Mouse (Mus musculus) cortical plate, adult 2 months (tissue): ENCODE measurements at regions not wholly inside any gene's neighbourhood (a gene's known extent, or its start where the extent isn't known, plus 50 kb on each side); places are given as distances from the start of the nearest gene placed in this dataset.

ENCODE experiments used
- H3K27ac ChIP-seq: fragments of 200-500 bp; 2 replicates; pipeline ENCODE4 v1.5.1; 2012; ENCODE audit warnings: low read length, control low read depth, inconsistent platforms; ENCODE audit not compliant: insufficient read depth
- H3K4me1 ChIP-seq: fragments of 200-500 bp; 2 replicates; pipeline ENCODE4 v1.6.1; 2011; ENCODE audit warnings: low read length; ENCODE audit not compliant: control insufficient read depth, insufficient read depth
- H3K4me3 ChIP-seq: fragments of 200-500 bp; 2 replicates; pipeline ENCODE4 v1.5.1; 2011; ENCODE audit warnings: mild to moderate bottlenecking, low read length, control low read depth; ENCODE audit not compliant: insufficient read depth
- CTCF ChIP-seq: fragments of 200-500 bp; IDR thresholded peaks from 2 replicates; pipeline ENCODE4 v1.5.1; 2011; ENCODE audit warnings: mild to moderate bottlenecking, control low read depth, low read length; ENCODE audit not compliant: insufficient read depth; ENCODE audit errors: extremely low read depth
- POLR2A ChIP-seq: fragments of 200-500 bp; IDR thresholded peaks from 2 replicates; pipeline ENCODE4 v1.6.1; 2011; ENCODE audit warnings: mild to moderate bottlenecking, low read length, control low read depth; ENCODE audit not compliant: insufficient read depth; ENCODE audit errors: extremely low read depth

- no peak overlapping the region for H3K4me3 ChIP-seq
- TF ChIP-seq CTCF (no peak), POLR2A (no peak)
- H3K27ac ChIP-seq = no peak overlapping the region
- H3K4me1 ChIP-seq = no peaks in the 10 kb centered on the region
Observed at GRCm38 (mm10) chr14:76265819-76266218, 148.9 kb upstream of the Tsc22d1 start.

GRCm38 (mm10) chr14:76266249-76266648 lies 148.5 kb upstream of the Tsc22d1 start:
- Histone ChIP-seq H3K4me3 (no peak overlapping the region), H3K4me1 (no peaks in the 10 kb centered on the region), H3K27ac (no peak overlapping the region)
- TF ChIP-seq CTCF = no peak
- TF ChIP-seq POLR2A = no peak

- Histone ChIP-seq H3K4me3 (no peak overlapping the region), H3K27ac (no peak overlapping the region), H3K4me1 (no peaks in the 10 kb centered on the region)
- TF ChIP-seq CTCF = no peak
- TF ChIP-seq POLR2A = no peak
Observed at GRCm38 (mm10) chr14:76267091-76267490, 147.7 kb upstream of the Tsc22d1 start.

GRCm38 (mm10) chr14:76271190-76271589 lies 143.6 kb upstream of the Tsc22d1 start:
- TF ChIP-seq CTCF (no peak), POLR2A (no peak)

GRCm38 (mm10) chr14:76272840-76273239 lies 141.9 kb upstream of the Tsc22d1 start:
- TF ChIP-seq POLR2A = no peak
- no peak for TF ChIP-seq CTCF
- Histone ChIP-seq H3K27ac (no peak overlapping the region), H3K4me1 (no peaks in the 10 kb centered on the region), H3K4me3 (no peak overlapping the region)

More at GRCm38 (mm10) chr14:76271190-76271589, 143.6 kb upstream of the Tsc22d1 start:
- no peaks in the 10 kb centered on the region for H3K4me1 ChIP-seq
- H3K4me3 ChIP-seq = no peak overlapping the region
- no peak overlapping the region for H3K27ac ChIP-seq

GRCm38 (mm10) chr14:76276655-76277054 lies 138.1 kb upstream of the Tsc22d1 start:
- no peak overlapping the region for H3K4me3 ChIP-seq
- H3K4me1 ChIP-seq = no peaks in the 10 kb centered on the region
- H3K27ac ChIP-seq = no peak overlapping the region
- TF ChIP-seq CTCF = no peak
- no peak for TF ChIP-seq POLR2A

GRCm38 (mm10) chr14:76278751-76279450 lies 135.9 kb upstream of the Tsc22d1 start:
- Histone ChIP-seq H3K27ac (no peak overlapping the region), H3K4me3 (no peak overlapping the region), H3K4me1 (no peaks in the 10 kb centered on the region)
- TF ChIP-seq POLR2A (no peak), CTCF (no peak)

- TF ChIP-seq CTCF (no peak), POLR2A (no peak)
- no peaks in the 10 kb centered on the region for H3K4me1 ChIP-seq
- H3K27ac ChIP-seq = no peak overlapping the region
- H3K4me3 ChIP-seq = no peak overlapping the region
Observed at GRCm38 (mm10) chr14:76279561-76279960, 135.2 kb upstream of the Tsc22d1 start.

- TF ChIP-seq CTCF (no peak), POLR2A (no peak)
- H3K4me1 ChIP-seq = no peaks in the 10 kb centered on the region
- H3K4me3 ChIP-seq = no peak overlapping the region
- H3K27ac ChIP-seq = no peak overlapping the region
Observed at GRCm38 (mm10) chr14:76281867-76282266, 132.9 kb upstream of the Tsc22d1 start.

GRCm38 (mm10) chr14:76287768-76288167 lies 127.0 kb upstream of the Tsc22d1 start:
- TF ChIP-seq CTCF = no peak
- TF ChIP-seq POLR2A = no peak
- H3K4me1 ChIP-seq = no peaks in the 10 kb centered on the region
- H3K27ac ChIP-seq = no peak overlapping the region
- H3K4me3 ChIP-seq = no peak overlapping the region
